Mouse (Mus musculus) stomach, postnatal 0 days (tissue): ENCODE results near the gene Ntm.

ENCODE experiments used
- CTCF ChIP-seq: IDR thresholded peaks from 2 replicates; pipeline ENCODE4 v1.5.1; 2016; ENCODE audit warnings: antibody characterized with exemption, low read depth, mild to moderate bottlenecking, moderate library complexity
- EP300 ChIP-seq: optimal IDR thresholded peaks from 2 replicates; pipeline ENCODE3; 2016; ENCODE audit warnings: antibody characterized with exemption

GRCm38 (mm10) chr9:29837344-29837743, 125.6 kb downstream of the Ntm start:
- TF ChIP-seq CTCF = no peak
- TF ChIP-seq EP300 = no peak
